In the genomic region with DNA sequence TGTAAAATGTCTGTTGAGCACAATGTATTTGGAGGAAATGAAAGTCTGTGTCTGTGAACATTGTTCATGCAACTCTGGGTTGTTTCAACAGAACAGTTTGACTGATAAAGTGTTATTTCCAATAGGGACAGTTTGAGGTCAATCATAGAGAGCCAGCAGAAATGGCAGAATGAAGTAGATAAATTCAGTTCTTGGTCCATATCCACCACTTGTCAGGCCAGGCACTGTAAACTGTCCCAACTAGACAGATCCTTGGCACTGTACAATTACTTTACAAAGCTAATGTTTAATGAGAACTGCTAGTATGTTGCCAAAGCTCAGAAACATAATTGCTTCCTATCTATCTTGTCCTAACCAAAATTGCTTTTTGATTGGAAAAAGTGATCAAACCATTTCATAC, we compare ENCODE assay signal across 24 mouse cellular contexts. TPM values are rescaled to one million over a fixed set of nuclear protein-coding genes. Genes with fewer than 3 reads are reported as not detected.
"Had no signal": no experiment of that assay in that cellular context is flagged by ENCODE, and none has a peak within 500 bp of the region (broad histone marks: within the 10 kb centered on the region; RNA-seq: fewer than 3 reads in every experiment).

No protein-coding gene starts in this region.

- H3K4me3 ChIP-seq: liver, embryonic 12.5 days; megakaryocyte, embryonic 14.5 days; midbrain, embryonic 13.5 days; midbrain, embryonic 15.5 days; neural tube, embryonic 12.5 days; stomach, embryonic 15.5 days had no signal

- DNase-seq: liver; right cerebral cortex, postnatal 14 days; thymus, adult 2 months; thymus, postnatal 25 days; thymus, postnatal 4 days had no signal

- H3K36me3 ChIP-seq: liver, embryonic 12.5 days; midbrain, embryonic 13.5 days; midbrain, embryonic 15.5 days; neural tube, embryonic 12.5 days; stomach, embryonic 15.5 days had no signal

- H3K4me2 ChIP-seq: liver, embryonic 12.5 days; midbrain, embryonic 11.5 days; midbrain, embryonic 13.5 days; midbrain, embryonic 15.5 days; neural tube, embryonic 12.5 days; stomach, embryonic 15.5 days had no signal

- ATAC-seq: liver, embryonic 12.5 days; midbrain, embryonic 13.5 days; midbrain, embryonic 15.5 days had no signal

- H3K27ac ChIP-seq: liver, embryonic 12.5 days; liver, embryonic 14.5 days; macrophage; midbrain, embryonic 13.5 days; midbrain, embryonic 15.5 days; neural tube, embryonic 12.5 days; stomach, embryonic 15.5 days; stomach, postnatal 0 days had no signal

- H3K27me3 ChIP-seq: liver, embryonic 12.5 days; megakaryocyte, embryonic 14.5 days; midbrain, embryonic 13.5 days; midbrain, embryonic 15.5 days; neural tube, embryonic 12.5 days; stomach, embryonic 15.5 days had no signal

- H3K9me3 ChIP-seq: liver, embryonic 12.5 days; midbrain, embryonic 13.5 days; midbrain, embryonic 15.5 days; neural tube, embryonic 12.5 days; stomach, embryonic 15.5 days had no signal

- H3K9ac ChIP-seq: liver, embryonic 12.5 days; liver, embryonic 14.5 days; midbrain, embryonic 13.5 days; midbrain, embryonic 15.5 days; neural tube, embryonic 12.5 days; stomach, embryonic 15.5 days had no signal

- H3K4me1 ChIP-seq: liver, embryonic 12.5 days; megakaryocyte, embryonic 14.5 days; midbrain, embryonic 13.5 days; midbrain, embryonic 15.5 days; neural tube, embryonic 12.5 days; stomach, embryonic 15.5 days had no signal

RNA-seq across cellular contexts. Expression of a gene that starts 13.3 kb away (rescaled TPM):
- total RNA-seq: megakaryocyte progenitor cell, adult 5-6 weeks; midbrain, postnatal 0 days; monocyte, adult 5-6 weeks; neutrophil, adult 5-6 weeks had no signal
- polyA plus RNA-seq: liver, embryonic 12.5 days; liver, embryonic 14.5 days; liver, embryonic 16.5 days; macrophage; midbrain, embryonic 11.5 days; midbrain, embryonic 13.5 days; midbrain, embryonic 15.5 days; midbrain, postnatal 0 days; neural tube, embryonic 12.5 days; neural tube, embryonic 14.5 days; spleen, adult 2 months; stomach, embryonic 15.5 days; stomach, postnatal 0 days; testis, adult 2 months; thymus, adult 2 months; urinary bladder, adult 2 months had no signal
